Mouse (Mus musculus) embryonic facial prominence, embryonic 13.5 days (tissue): ENCODE measurements around the gene Tmem210. TPM values are rescaled to one million over a fixed set of nuclear protein-coding genes. Genes with fewer than 3 reads are reported as not detected.
A peak's percentile ranks its signal among the peaks of the same experiment; 100 is the strongest.

ENCODE experiments used
- ATAC-seq: fragments of 200-750 bp; cut with Nextera tagmentation; 2 replicates; pipeline ENCODE4 v1.8.0; 2017; ENCODE audit warnings: low read depth; ENCODE audit not compliant: insufficient number of reproducible peaks, insufficient read depth, low FRiP score, low TSS enrichment
- H3K27ac ChIP-seq: fragments of 300-500 bp; sonication (generic); 2 replicates; pipeline ENCODE4 v1.5.1; 2015; ENCODE audit warnings: moderate library complexity, mild to moderate bottlenecking, inconsistent platforms
- H3K27me3 ChIP-seq: fragments of 300-500 bp; sonication (generic); 2 replicates; pipeline ENCODE4 v1.6.1; 2015; ENCODE audit warnings: mild to moderate bottlenecking, inconsistent platforms
- H3K36me3 ChIP-seq: fragments of 300-500 bp; sonication (generic); 2 replicates; pipeline ENCODE4 v1.6.1; 2015; ENCODE audit warnings: mild to moderate bottlenecking, inconsistent platforms
- H3K4me1 ChIP-seq: fragments of 300-500 bp; sonication (generic); 2 replicates; pipeline ENCODE4 v1.6.1; 2015; ENCODE audit warnings: inconsistent platforms
- H3K4me2 ChIP-seq: fragments of 300-500 bp; sonication (generic); 2 replicates; pipeline ENCODE4 v1.6.1; 2015; ENCODE audit warnings: moderate library complexity, mild to moderate bottlenecking, inconsistent platforms
- H3K4me3 ChIP-seq: fragments of 300-500 bp; sonication (generic); 2 replicates; pipeline ENCODE4 v1.5.1; 2015; ENCODE audit warnings: mild to moderate bottlenecking, inconsistent platforms
- H3K9ac ChIP-seq: fragments of 300-500 bp; sonication (generic); 2 replicates; pipeline ENCODE4 v1.6.1; 2015; ENCODE audit warnings: mild to moderate bottlenecking, inconsistent platforms
- H3K9me3 ChIP-seq: fragments of 300-500 bp; sonication (generic); 2 replicates; pipeline ENCODE4 v1.6.1; 2016; ENCODE audit warnings: inconsistent platforms
- WGBS: fragments of 180-500 bp; shearing (Covaris S2); methylation state at CpG from one replicate; pipeline ENCODE4 v1.1.7; 2015; ENCODE audit warnings: mixed read lengths; 5-methylcytosine and 5-hydroxymethylcytosine counted together
- polyA plus RNA-seq: library from polyadenylated mRNA; unstranded; fragments of >200 nt; fragmentation: Nextera tagmentation; extraction: Ambion mirVana; gene quantifications from 2 replicates; pipeline ENCODE4 v1.2.1, GENCODE M21; 2015

Tmem210 gene
- polyA plus RNA-seq, 1 experiment from 2014 or later = not detected

DNA sequence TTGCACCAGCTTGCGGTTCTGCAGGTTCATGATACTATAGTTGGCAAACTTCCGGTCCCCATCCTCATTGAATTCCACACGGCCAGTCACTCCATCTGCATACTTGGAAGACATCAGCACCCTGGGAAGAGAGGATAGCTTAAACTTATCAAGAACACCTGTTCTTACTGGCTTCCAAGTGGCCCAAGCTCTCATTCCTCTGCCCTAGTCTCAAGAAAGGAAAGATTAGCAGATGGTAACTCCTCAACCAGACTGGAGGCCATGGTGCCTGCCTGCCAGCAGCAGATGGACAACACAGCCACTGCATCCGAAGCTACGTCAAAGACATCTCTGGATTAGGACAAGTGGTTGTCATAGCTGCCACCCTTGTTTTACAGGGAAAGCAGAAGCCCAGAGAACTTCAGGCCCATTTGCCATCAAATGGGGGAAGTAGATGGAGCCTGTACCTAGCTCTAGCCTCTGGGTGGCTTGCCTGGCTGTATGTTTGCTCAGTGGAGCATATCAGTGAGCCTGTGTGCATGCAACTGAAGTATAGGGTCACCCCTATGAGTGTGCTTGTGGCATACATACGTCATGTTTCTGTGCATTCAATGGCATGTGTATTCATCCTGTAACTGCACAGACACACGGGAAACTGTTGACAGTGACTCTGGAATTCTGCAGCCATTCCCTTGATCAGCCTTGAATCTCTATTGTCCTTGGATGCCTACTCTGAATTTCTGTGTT, 16.1 kb downstream of the Tmem210 start:
- peak overlapping the region; percentile 52 for H3K4me3 ChIP-seq

GRCm38 (mm10) chr2:25304657-25305541, 17.0 kb downstream of the Tmem210 start:
- H3K4me2 ChIP-seq = peak overlapping the region; percentile 93
- H3K36me3 ChIP-seq = no peaks in the 10 kb centered on the region
- 2% methylated on average over 45 of the region's 45 CpGs for WGBS
- H3K9ac ChIP-seq = peak overlapping the region; percentile 71
- H3K27ac ChIP-seq = no peak overlapping the region
- ATAC-seq = peak; percentile 37; the same call in 1 of the 2 replicates
- H3K4me1 ChIP-seq = peaks cover 12% of the 10 kb centered on the region
- no peaks in the 10 kb centered on the region for H3K9me3 ChIP-seq
- H3K4me3 ChIP-seq = peak overlapping the region; percentile 52
- peaks cover 58% of the 10 kb centered on the region for H3K27me3 ChIP-seq

More for the DNA sequence above, 16.1 kb downstream of the Tmem210 start:
- ATAC-seq = no peak
- H3K4me1 ChIP-seq = peaks cover 12% of the 10 kb centered on the region
- H3K4me2 ChIP-seq = peak overlapping the region; percentile 93
- no peak overlapping the region for H3K27ac ChIP-seq
- no peak overlapping the region for H3K9ac ChIP-seq
- no peaks in the 10 kb centered on the region for H3K36me3 ChIP-seq
- H3K9me3 ChIP-seq = no peaks in the 10 kb centered on the region
- H3K27me3 ChIP-seq = peaks cover 50% of the 10 kb centered on the region
- 64% methylated on average over 7 of the region's 7 CpGs for WGBS

- Histone ChIP-seq H3K4me2 (peak overlapping the region; percentile 93), H3K36me3 (no peaks in the 10 kb centered on the region), H3K27ac (no peak overlapping the region), H3K27me3 (peaks cover 67% of the 10 kb centered on the region), H3K9ac (peak overlapping the region; percentile 71), H3K4me1 (peaks cover 12% of the 10 kb centered on the region), H3K9me3 (no peaks in the 10 kb centered on the region), H3K4me3 (peak overlapping the region; percentile 52)
- ATAC-seq = no peak
- 47% methylated on average over 14 of the region's 14 CpGs for WGBS
Measured at GRCm38 (mm10) chr2:25305587-25306359, 17.8 kb downstream of the Tmem210 start.

DNA sequence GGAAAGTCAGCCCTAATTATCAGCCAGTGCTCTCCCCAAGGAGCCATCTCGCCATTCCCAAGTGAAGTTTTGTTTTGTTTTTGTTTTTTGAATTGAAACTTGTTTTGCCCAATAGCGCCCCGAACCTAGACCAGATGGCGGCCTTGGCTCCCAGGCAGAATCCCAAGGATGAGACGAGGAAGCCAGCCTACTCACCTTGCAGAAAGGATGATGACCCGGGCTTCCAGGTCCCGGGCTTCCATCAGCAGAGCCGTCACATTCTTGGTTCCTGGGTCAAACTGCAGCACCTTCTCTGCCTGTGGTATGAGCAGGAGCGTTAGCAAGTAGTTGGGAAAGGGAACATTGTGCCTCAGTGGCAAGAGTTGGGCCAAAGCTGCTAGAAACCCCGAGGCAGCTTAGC, 22.2 kb downstream of the Tmem210 start:
- no peak overlapping the region for H3K9ac ChIP-seq
- H3K4me3 ChIP-seq = no peak overlapping the region
- no peak for ATAC-seq
- H3K36me3 ChIP-seq = no peaks in the 10 kb centered on the region
- H3K4me2 ChIP-seq = no peak overlapping the region
- 53% methylated on average over 10 of the region's 10 CpGs for WGBS
- peaks cover 5% of the 10 kb centered on the region for H3K4me1 ChIP-seq
- H3K9me3 ChIP-seq = no peaks in the 10 kb centered on the region
- peaks cover 98% of the 10 kb centered on the region for H3K27me3 ChIP-seq
- no peak overlapping the region for H3K27ac ChIP-seq

GRCm38 (mm10) chr2:25310969-25311368, 23.0 kb downstream of the Tmem210 start:
- no peaks in the 10 kb centered on the region for H3K36me3 ChIP-seq
- no peak overlapping the region for H3K4me2 ChIP-seq
- ATAC-seq = no peak
- H3K27ac ChIP-seq = no peak overlapping the region
- no peaks in the 10 kb centered on the region for H3K4me1 ChIP-seq
- H3K9me3 ChIP-seq = no peaks in the 10 kb centered on the region
- peaks cover 98% of the 10 kb centered on the region for H3K27me3 ChIP-seq
- H3K9ac ChIP-seq = no peak overlapping the region
- H3K4me3 ChIP-seq = no peak overlapping the region
- 2% methylated on average over 22 of the region's 22 CpGs for WGBS

DNA sequence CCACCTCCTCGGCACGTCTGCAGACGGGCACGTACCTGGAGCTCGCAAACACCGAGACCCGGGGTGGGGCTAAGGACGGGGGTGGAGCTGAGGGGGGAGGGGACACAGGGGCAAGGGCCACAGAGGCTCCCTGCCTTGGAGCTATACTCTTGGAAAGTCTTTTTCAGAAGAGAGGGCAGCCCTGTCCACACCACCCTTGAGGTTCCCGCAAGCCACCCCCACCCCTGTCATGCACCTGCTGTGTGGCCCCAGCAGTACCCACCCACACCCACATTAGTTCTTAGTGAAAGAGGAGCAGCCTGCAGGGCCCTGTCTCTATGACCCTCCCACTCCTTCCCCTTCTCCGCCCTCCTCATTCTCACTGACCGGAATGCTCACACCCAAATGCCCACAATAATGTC, 23.5 kb downstream of the Tmem210 start:
- no peak overlapping the region for H3K9ac ChIP-seq

GRCm38 (mm10) chr2:25318119-25318966, 30.4 kb downstream of the Tmem210 start:
- Histone ChIP-seq H3K27ac (no peak overlapping the region), H3K9ac (no peak overlapping the region), H3K4me1 (peaks cover 4% of the 10 kb centered on the region), H3K9me3 (no peaks in the 10 kb centered on the region), H3K27me3 (peaks cover 79% of the 10 kb centered on the region), H3K36me3 (no peaks in the 10 kb centered on the region), H3K4me2 (peak overlapping the region; percentile 68), H3K4me3 (peak overlapping the region; percentile 36)
- 10% methylated on average over 31 of the region's 31 CpGs for WGBS
- no peak for ATAC-seq

More for the DNA sequence above, 23.5 kb downstream of the Tmem210 start:
- Histone ChIP-seq H3K27ac (no peak overlapping the region), H3K9me3 (no peaks in the 10 kb centered on the region), H3K4me1 (no peaks in the 10 kb centered on the region), H3K4me2 (no peak overlapping the region), H3K4me3 (no peak overlapping the region), H3K27me3 (peaks cover 98% of the 10 kb centered on the region), H3K36me3 (no peaks in the 10 kb centered on the region)
- ATAC-seq = no peak
- WGBS = 7% methylated on average over 11 of the region's 11 CpGs

GRCm38 (mm10) chr2:25318971-25319773, 31.2 kb downstream of the Tmem210 start, which contains the start of gene Grin1:
TSS of gene Grin1 (minus strand) at chr2:25319187.
- peaks cover 4% of the 10 kb centered on the region for H3K4me1 ChIP-seq
- no peak for ATAC-seq
- H3K4me3 ChIP-seq = peak within 1 kb of the TSS; percentile 36
- no peaks in the 10 kb centered on the region for H3K36me3 ChIP-seq
- no peak within 1 kb of the TSS for H3K9ac ChIP-seq
- no peaks in the 10 kb centered on the region for H3K9me3 ChIP-seq
- WGBS = 9% methylated on average over 58 of the region's 58 CpGs
- no peak within 1 kb of the TSS for H3K27ac ChIP-seq
- H3K4me2 ChIP-seq = peak within 1 kb of the TSS; percentile 68
- peaks cover 70% of the 10 kb centered on the region for H3K27me3 ChIP-seq

- no peak overlapping the region for H3K4me3 ChIP-seq
- no peak for ATAC-seq
- H3K36me3 ChIP-seq = no peaks in the 10 kb centered on the region
- 32% methylated on average over 2 of the region's 2 CpGs for WGBS
- peaks cover 61% of the 10 kb centered on the region for H3K27me3 ChIP-seq
- H3K9me3 ChIP-seq = no peaks in the 10 kb centered on the region
- H3K4me2 ChIP-seq = no peak overlapping the region
- peaks cover 4% of the 10 kb centered on the region for H3K4me1 ChIP-seq
- H3K27ac ChIP-seq = no peak overlapping the region
- no peak overlapping the region for H3K9ac ChIP-seq
Measured at GRCm38 (mm10) chr2:25320084-25320483, 32.1 kb downstream of the Tmem210 start.

GRCm38 (mm10) chr2:25326036-25326435, 38.1 kb downstream of the Tmem210 start:
- H3K27me3 ChIP-seq = peaks cover 5% of the 10 kb centered on the region
- 63% methylated on average over 2 of the region's 2 CpGs for WGBS
- no peak overlapping the region for H3K27ac ChIP-seq
- H3K36me3 ChIP-seq = no peaks in the 10 kb centered on the region
- H3K4me1 ChIP-seq = peaks cover under 1% of the 10 kb centered on the region
- no peak overlapping the region for H3K4me2 ChIP-seq
- no peak overlapping the region for H3K9ac ChIP-seq
- H3K9me3 ChIP-seq = no peaks in the 10 kb centered on the region
- no peak overlapping the region for H3K4me3 ChIP-seq
- no peak for ATAC-seq
